Comparison of ENCODE assay signal across 24 mouse cellular contexts in the genomic region with DNA sequence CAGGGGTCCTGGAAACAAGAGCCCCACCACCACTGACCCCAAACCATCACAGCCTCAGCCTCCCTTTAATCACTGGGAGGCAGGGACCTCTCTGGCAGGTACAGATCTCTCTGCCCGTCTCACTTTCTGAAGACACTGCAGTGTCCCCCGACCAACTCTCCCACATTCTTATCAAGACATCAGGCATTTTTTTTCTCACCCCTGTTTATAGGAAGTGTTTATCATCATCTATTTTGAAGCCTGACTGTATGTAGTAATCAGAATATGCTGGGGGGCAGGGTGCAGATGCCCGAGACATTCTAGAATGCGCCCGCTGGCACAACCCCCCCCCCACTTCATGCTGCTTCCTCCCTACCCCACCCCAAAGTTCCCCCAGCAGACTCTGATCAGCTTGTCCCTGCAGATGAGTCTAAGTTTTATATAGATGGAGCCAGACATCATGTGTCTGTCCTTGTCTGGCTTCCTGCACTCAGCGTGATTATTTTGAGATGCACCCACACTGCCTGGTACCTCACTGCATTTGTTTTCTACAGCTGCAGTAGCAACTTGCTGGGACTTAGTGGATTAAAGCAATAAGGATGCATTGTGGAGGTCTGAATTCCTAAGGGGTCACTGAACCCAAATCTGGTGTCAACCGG. TPM values are rescaled to one million over a fixed set of nuclear protein-coding genes. Genes with fewer than 3 reads are reported as not detected.
DNase-seq lines count a peak whose midpoint lies in the region; ATAC-seq and TF ChIP-seq lines count a peak whose summit lies in the region.
"Had no signal": no experiment of that assay in that cellular context is flagged by ENCODE, and none has a peak within 500 bp of the region (broad histone marks: within the 10 kb centered on the region; RNA-seq: fewer than 3 reads in every experiment).

No protein-coding gene starts in this region.

- no peak for TF ChIP-seq POLR2A in MEL (IDR thresholded peaks at IDR 0.05; ENCODE audit: control insufficient read depth in 1 of 2, insufficient read depth in 1 of 2, low read depth in 1 of 2, low read length in 2 of 2, poor library complexity in 1 of 2)

- peak; percentile 85 for ATAC-seq in frontal cortex, adult (ENCODE audit: low TSS enrichment)
- ATAC-seq: forebrain, embryonic 15.5 days had no signal

- TF ChIP-seq CTCF in MEL (IDR thresholded peaks at IDR 0.05 in 2 of 3, conservative IDR thresholded peaks at IDR 0.05 in 1 of 3; ENCODE audit: control insufficient read depth in 1 of 3, insufficient read depth in 1 of 3, low read depth in 2 of 3, low read length in 3 of 3, poor library complexity in 1 of 3, severe bottlenecking in 1 of 3): no peak

- intact Hi-C loops in left cerebral cortex, postnatal 14 days (cut with DNase I): no loop called here
- intact Hi-C loops in left cerebral cortex, postnatal 10 days (cut with DNase I): no loop called here

- H3K4me3 ChIP-seq in MEL (ENCODE audit: control insufficient read depth in 1 of 2, insufficient read depth in 1 of 2, low read depth in 2 of 2, low read length in 2 of 2): no peak overlapping the region
- H3K4me3 ChIP-seq in embryonic facial prominence, embryonic 10.5 days: no peak overlapping the region
- H3K4me3 ChIP-seq: forebrain, embryonic 15.5 days; liver, embryonic 15.5 days had no signal

- 70% methylated on average over 7 of the region's 7 CpGs for WGBS in embryonic facial prominence, embryonic 10.5 days

- peaks cover 11 to 47% of the 10 kb centered on the region in 2 experiments for H3K4me1 ChIP-seq in MEL (ENCODE audit: control insufficient read depth in 1 of 2, insufficient read depth in 2 of 2, low read length in 2 of 2)
- H3K4me1 ChIP-seq in embryonic facial prominence, embryonic 10.5 days: peaks cover 29% of the 10 kb centered on the region
- H3K4me1 ChIP-seq: forebrain, embryonic 15.5 days had no signal

- peaks cover 0 to 26% of the 10 kb centered on the region in 2 experiments; a peak in 2 of 4 replicates for H3K36me3 ChIP-seq in MEL (ENCODE audit: control insufficient read depth in 1 of 2, insufficient read depth in 2 of 2, low read length in 2 of 2)
- no peaks in the 10 kb centered on the region for H3K36me3 ChIP-seq in embryonic facial prominence, embryonic 10.5 days (replicated peaks)
- H3K36me3 ChIP-seq: forebrain, embryonic 15.5 days; liver, embryonic 15.5 days had no signal

- H3K79me2 ChIP-seq in MEL (ENCODE audit: control insufficient read depth, insufficient read depth, low read length, poor library complexity): no peaks in the 10 kb centered on the region

- TF ChIP-seq RAD21 in MEL (IDR thresholded peaks at IDR 0.05; ENCODE audit: low read depth, low read length): no peak

- no peaks in the 10 kb centered on the region for H3K9me3 ChIP-seq in MEL (replicated peaks; ENCODE audit: insufficient read depth, low read length)
- H3K9me3 ChIP-seq in embryonic facial prominence, embryonic 10.5 days: no peaks in the 10 kb centered on the region
- H3K9me3 ChIP-seq: forebrain, embryonic 15.5 days; liver, embryonic 15.5 days had no signal

- H3K27me3 ChIP-seq in MEL (ENCODE audit: control insufficient read depth in 1 of 2, insufficient read depth in 2 of 2, low read length in 2 of 2): no peaks in the 10 kb centered on the region
- H3K27me3 ChIP-seq in embryonic facial prominence, embryonic 10.5 days (replicated peaks; ENCODE audit: low read depth, poor library complexity, severe bottlenecking): no peaks in the 10 kb centered on the region
- H3K27me3 ChIP-seq: CH12.LX; forebrain, embryonic 15.5 days; liver, embryonic 15.5 days had no signal

- peak in 1 of 2 experiments; percentile 33; a peak in 1 of 4 replicates for TF ChIP-seq EP300 in MEL (IDR thresholded peaks at IDR 0.05; ENCODE audit: low read depth in 1 of 2, low read length in 2 of 2)

- H3K9ac ChIP-seq in MEL (ENCODE audit: control insufficient read depth, low read depth, low read length, poor library complexity, severe bottlenecking): no peak overlapping the region
- H3K9ac ChIP-seq: forebrain, embryonic 15.5 days; liver, embryonic 15.5 days had no signal

- no peak for DNase-seq in frontal cortex, postnatal 14 days (ENCODE audit: low spot score in 2 of 2)
- peak; percentile 56 to 74 for DNase-seq in left cerebral cortex, postnatal 14 days (ENCODE audit: low spot score in 2 of 2)
- no peak for DNase-seq in left cerebral cortex, postnatal 10 days (ENCODE audit: extremely low spot score in 1 of 2, low spot score in 2 of 2)
- no peak for DNase-seq in MEL (ENCODE audit: low read depth, low spot score)
- DNase-seq in embryonic facial prominence, embryonic 10.5 days (ENCODE audit: low spot score): no peak
- DNase-seq in urinary bladder, postnatal 10 days (ENCODE audit: low spot score): no peak
- DNase-seq in adrenal gland, postnatal 4 days (ENCODE audit: low spot score in 2 of 2): no peak
- DNase-seq: adrenal gland, adult 8-10 months; cerebellum, adult 8-10 months; kidney, adult 8-10 months; lung, postnatal 10 days; thymus, postnatal 36 days had no signal

- H3K27ac ChIP-seq in MEL (ENCODE audit: control insufficient read depth, low read depth, low read length): no peak overlapping the region
- H3K27ac ChIP-seq in embryonic facial prominence, embryonic 10.5 days (replicated peaks): peak overlapping the region; percentile 24; the same call in 1 of the 2 replicates
- H3K27ac ChIP-seq: forebrain, embryonic 15.5 days had no signal

TF ChIP-seq in MEL, 35 proteins besides CTCF, POLR2A, EP300 and RAD21:
- peak; percentile 66 for TF ChIP-seq GATA1 (IDR thresholded peaks at IDR 0.05; ENCODE audit: low read depth, low read length)
- no peak for TF ChIP-seq ETS1 (IDR thresholded peaks at IDR 0.05; ENCODE audit: low read depth, low read length)
- TF ChIP-seq ZNF384 (IDR thresholded peaks at IDR 0.05; ENCODE audit: low read depth, low read length): peak; percentile 83

RNA-seq across cellular contexts. Expression of a gene that starts 12.4 kb away (rescaled TPM):
- total RNA-seq in left cerebral cortex, postnatal 14 days (2021): 100 to 1,000 TPM; 295 to 303 TPM
- 100 to 1,000 TPM; 244 to 255 TPM for total RNA-seq in left cerebral cortex, postnatal 10 days (2021)
- total RNA-seq in MEL (2012; rRNA removed): 112 and 115 TPM in 2 replicates
- 100 to 1,000 TPM in 1 of 2 experiments, 10 to 100 TPM in 1; 89.3 to 179 TPM for polyA plus RNA-seq in MEL (2012; ENCODE audit: insufficient read depth in 1 of 2, insufficient read length in 2 of 2, low read depth in 1 of 2, low replicate concordance in 2 of 2, missing spikeins in 1 of 2)
- 151 and 158 TPM in 2 replicates for polyA plus RNA-seq in embryonic facial prominence, embryonic 10.5 days (2016; fragmentation: Nextera tagmentation; extraction: Ambion mirVana)
- total RNA-seq in adrenal gland, postnatal 4 days (2021): 100 to 1,000 TPM; 536 to 544 TPM

RNA-seq across cellular contexts. Expression of a gene that starts 17.8 kb away (rescaled TPM):
- 1 to 10 TPM; 2.1 to 7.1 TPM for total RNA-seq in left cerebral cortex, postnatal 14 days (2021)
- 1 to 10 TPM in 1 of 2 experiments, not detected in 1; 1.9 TPM for total RNA-seq in left cerebral cortex, postnatal 10 days (2021)
- 3.2 and 8.1 TPM in 2 replicates for total RNA-seq in MEL (2012; rRNA removed)
- polyA plus RNA-seq in MEL (2012; ENCODE audit: insufficient read depth in 1 of 2, insufficient read length in 2 of 2, low read depth in 1 of 2, low replicate concordance in 2 of 2, missing spikeins in 1 of 2): 10 to 100 TPM in 1 of 2 experiments, not detected in 1; 15.2 TPM
- not detected in 2 replicates for polyA plus RNA-seq in embryonic facial prominence, embryonic 10.5 days (2016; fragmentation: Nextera tagmentation; extraction: Ambion mirVana)
- 1 to 10 TPM in 1 of 2 experiments, under 1 TPM in 1; 0.48 to 4.3 TPM for total RNA-seq in adrenal gland, postnatal 4 days (2021)
- total RNA-seq: megakaryocyte-erythroid progenitor cell, adult 5-6 weeks had no signal
- polyA plus RNA-seq: heart, embryonic 14.5 days; neural tube, embryonic 11.5 days; testis, adult 2 months had no signal

RNA-seq across cellular contexts. Expression of a gene that starts 26.7 kb away (rescaled TPM):
- total RNA-seq in left cerebral cortex, postnatal 14 days (2021): 10 to 100 TPM; 22.3 to 24.9 TPM
- total RNA-seq in left cerebral cortex, postnatal 10 days (2021): 10 to 100 TPM; 15.3 to 15.8 TPM
- not detected in 2 replicates for total RNA-seq in MEL (2012; rRNA removed)
- polyA plus RNA-seq in MEL (2012; ENCODE audit: insufficient read depth in 1 of 2, insufficient read length in 2 of 2, low read depth in 1 of 2, low replicate concordance in 2 of 2, missing spikeins in 1 of 2): under 1 TPM in 1 of 2 experiments, not detected in 1; 0.21 TPM
- 2.2 and 3.0 TPM in 2 replicates for polyA plus RNA-seq in embryonic facial prominence, embryonic 10.5 days (2016; fragmentation: Nextera tagmentation; extraction: Ambion mirVana)
- total RNA-seq in adrenal gland, postnatal 4 days (2021): 1 to 10 TPM; 5.1 to 6.2 TPM
- total RNA-seq: CH12.LX; hematopoietic stem cell, adult 5-6 weeks; megakaryocyte-erythroid progenitor cell, adult 5-6 weeks had no signal
- polyA plus RNA-seq: neural tube, embryonic 11.5 days; testis, adult 2 months had no signal

RNA-seq across cellular contexts. Expression of a gene that starts 34.4 kb away (rescaled TPM):
- under 1 TPM in 1 of 2 experiments, not detected in 1; 0.44 TPM for total RNA-seq in left cerebral cortex, postnatal 14 days (2021)
- total RNA-seq in left cerebral cortex, postnatal 10 days (2021): not detected
- total RNA-seq in MEL (2012; rRNA removed): not detected in 2 replicates
- not detected for polyA plus RNA-seq in MEL (2012; ENCODE audit: insufficient read depth in 1 of 2, insufficient read length in 2 of 2, low read depth in 1 of 2, low replicate concordance in 2 of 2, missing spikeins in 1 of 2)
- not detected in 2 replicates for polyA plus RNA-seq in embryonic facial prominence, embryonic 10.5 days (2016; fragmentation: Nextera tagmentation; extraction: Ambion mirVana)
- not detected for total RNA-seq in adrenal gland, postnatal 4 days (2021)
- total RNA-seq: CH12.LX; gastrocnemius, adult 8-10 months; heart, adult 18-20 months; hematopoietic stem cell, adult 5-6 weeks; megakaryocyte-erythroid progenitor cell, adult 5-6 weeks had no signal
- polyA plus RNA-seq: forebrain, embryonic 15.5 days; heart, embryonic 14.5 days; limb, embryonic 11.5 days; neural tube, embryonic 11.5 days had no signal

RNA-seq across cellular contexts. Expression of a gene that starts 41.4 kb away (rescaled TPM):
- total RNA-seq in left cerebral cortex, postnatal 14 days (2021): under 1 TPM in 1 of 2 experiments, not detected in 1; 0.74 TPM
- total RNA-seq in left cerebral cortex, postnatal 10 days (2021): under 1 TPM in 1 of 2 experiments, not detected in 1; 0.83 TPM
- not detected in 2 replicates for total RNA-seq in MEL (2012; rRNA removed)
- polyA plus RNA-seq in MEL (2012; ENCODE audit: insufficient read depth in 1 of 2, insufficient read length in 2 of 2, low read depth in 1 of 2, low replicate concordance in 2 of 2, missing spikeins in 1 of 2): under 1 TPM in 1 of 2 experiments, not detected in 1; 0.84 TPM
- 1.7 and 2.5 TPM in 2 replicates for polyA plus RNA-seq in embryonic facial prominence, embryonic 10.5 days (2016; fragmentation: Nextera tagmentation; extraction: Ambion mirVana)
- 100 to 1,000 TPM in 1 of 2 experiments, 10 to 100 TPM in 1; 79.5 to 219 TPM for total RNA-seq in adrenal gland, postnatal 4 days (2021)
- polyA plus RNA-seq: testis, adult 2 months had no signal

Comparison
In these comparisons a context has a peak if more than half of its experiments do, and no peak if none do; other contexts are left out.
1. DNase-seq: peak in left cerebral cortex, postnatal 14 days (2 of 2); none in frontal cortex, postnatal 14 days (0 of 2), left cerebral cortex, postnatal 10 days (0 of 2), MEL (single experiment), embryonic facial prominence, embryonic 10.5 days (single experiment), urinary bladder, postnatal 10 days (single experiment) and adrenal gland, postnatal 4 days (0 of 2).